Mouse (Mus musculus) neural tube, embryonic 13.5 days (tissue): ENCODE results near the gene Vwa7. TPM values are rescaled to one million over a fixed set of nuclear protein-coding genes. Genes with fewer than 3 reads are reported as not detected.

Experiments used
- ATAC-seq: fragments of 200-750 bp; cut with Nextera tagmentation; 2 replicates; pipeline ENCODE4 v1.8.0; 2017; ENCODE audit warnings: low read depth, mild to moderate bottlenecking, moderate TSS enrichment, moderate library complexity
- H3K27ac ChIP-seq: fragments of 300-500 bp; sonication (generic); replicated peaks from 2 replicates; pipeline ENCODE4 v1.5.1; 2015; ENCODE audit warnings: moderate library complexity, mild to moderate bottlenecking, inconsistent platforms
- H3K27me3 ChIP-seq: fragments of 300-500 bp; sonication (generic); 2 replicates; pipeline ENCODE4 v1.6.1; 2015; ENCODE audit warnings: mild to moderate bottlenecking, inconsistent platforms
- H3K36me3 ChIP-seq: fragments of 300-500 bp; sonication (generic); 2 replicates; pipeline ENCODE4 v1.6.1; 2015; ENCODE audit warnings: mild to moderate bottlenecking, inconsistent platforms
- H3K4me1 ChIP-seq: fragments of 300-500 bp; sonication (generic); replicated peaks from 2 replicates; pipeline ENCODE4 v1.6.1; 2015; ENCODE audit warnings: inconsistent platforms
- H3K4me2 ChIP-seq: fragments of 300-500 bp; sonication (generic); 2 replicates; pipeline ENCODE4 v1.6.1; 2015; ENCODE audit warnings: inconsistent platforms, mild to moderate bottlenecking, moderate library complexity
- H3K4me3 ChIP-seq: fragments of 300-500 bp; sonication (generic); 2 replicates; pipeline ENCODE4 v1.5.1; 2015; ENCODE audit warnings: mild to moderate bottlenecking, inconsistent platforms
- H3K9ac ChIP-seq: fragments of 300-500 bp; sonication (generic); 2 replicates; pipeline ENCODE4 v1.6.1; 2015; ENCODE audit warnings: moderate library complexity, mild to moderate bottlenecking, inconsistent platforms
- H3K9me3 ChIP-seq: fragments of 300-500 bp; sonication (generic); 2 replicates; pipeline ENCODE4 v1.6.1; 2016; ENCODE audit warnings: inconsistent platforms
- WGBS: fragments of 180-500 bp; shearing (Covaris S2); methylation state at CpG from one replicate; pipeline ENCODE4 v1.1.7; 2015; 5-methylcytosine and 5-hydroxymethylcytosine counted together
- polyA plus RNA-seq: library from polyadenylated mRNA; unstranded; fragments of >200 nt; fragmentation: Nextera tagmentation; extraction: Ambion mirVana; gene quantifications from 2 replicates; pipeline ENCODE4 v1.2.1, GENCODE M21; 2015

Vwa7 gene
- polyA plus RNA-seq, 1 experiment from 2014 or later = 0.18 TPM

- Histone ChIP-seq H3K9me3 (no peaks in the 10 kb centered on the region), H3K4me1 (peaks cover 21% of the 10 kb centered on the region), H3K4me2 (no peak overlapping the region), H3K27me3 (no peaks in the 10 kb centered on the region), H3K27ac (no peak overlapping the region), H3K36me3 (no peaks in the 10 kb centered on the region), H3K9ac (no peak overlapping the region), H3K4me3 (no peak overlapping the region)
- 86% methylated on average over 4 of the region's 4 CpGs for WGBS
- ATAC-seq = no peak
These were observed 27.4 kb downstream of the Vwa7 start for GRCm38 (mm10) chr17:35043794-35044193.

GRCm38 (mm10) chr17:35044904-35045806 lies 28.8 kb downstream of the Vwa7 start:
- H3K4me3 ChIP-seq = peak overlapping the region; percentile 58

DNA sequence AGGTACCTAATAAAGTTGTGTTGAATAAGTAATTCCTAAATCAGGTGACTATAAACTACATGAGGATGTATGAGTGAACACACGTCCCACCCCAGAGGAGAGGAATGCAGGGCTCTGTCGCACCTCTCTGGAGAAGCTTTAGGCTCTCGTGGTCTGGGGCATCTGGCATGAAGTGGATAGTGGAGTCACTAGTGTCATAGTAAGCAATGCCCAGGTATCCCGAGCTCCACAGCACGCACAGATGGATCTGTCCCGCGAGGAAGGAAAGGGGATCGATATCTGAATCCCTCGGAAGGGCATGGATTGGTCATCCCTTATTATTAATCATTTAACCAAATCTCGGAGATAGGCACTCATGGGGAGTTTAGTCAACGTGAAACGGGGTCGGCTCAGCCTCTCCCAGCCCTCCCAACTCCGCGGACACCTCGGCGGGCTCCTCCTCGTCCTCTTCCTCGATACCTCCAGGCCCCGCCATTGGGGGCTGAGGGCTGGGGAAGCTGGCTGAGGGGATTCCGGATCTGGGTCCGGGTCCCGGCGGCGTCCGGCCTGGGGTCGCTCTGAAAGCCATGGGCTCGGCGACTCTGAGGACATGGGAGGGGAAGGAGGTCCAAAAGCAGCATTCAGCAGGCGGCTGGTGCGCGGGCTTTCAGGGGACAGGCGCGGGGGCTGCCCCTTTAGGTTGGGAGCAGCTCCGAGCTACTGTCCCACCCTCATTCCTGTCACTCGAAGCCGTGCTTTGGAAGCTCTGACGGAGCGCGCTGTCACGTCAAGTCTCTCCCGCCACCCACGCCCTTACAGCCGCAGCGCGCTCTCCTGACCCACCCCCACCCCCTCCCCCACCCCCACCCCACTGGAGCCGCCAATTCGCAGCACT lies 29.7 kb downstream of the Vwa7 start:
- Histone ChIP-seq H3K27me3 (no peaks in the 10 kb centered on the region), H3K4me1 (peaks cover 38% of the 10 kb centered on the region), H3K36me3 (no peaks in the 10 kb centered on the region), H3K4me3 (peak overlapping the region; percentile 58), H3K9me3 (no peaks in the 10 kb centered on the region), H3K27ac (peak overlapping the region; percentile 76), H3K9ac (peak overlapping the region; percentile 83), H3K4me2 (peak overlapping the region; percentile 99)
- peak; percentile 74 for ATAC-seq
- WGBS = 7% methylated on average over 33 of the region's 48 CpGs

More at GRCm38 (mm10) chr17:35044904-35045806, 28.8 kb downstream of the Vwa7 start:
- Histone ChIP-seq H3K4me1 (peaks cover 31% of the 10 kb centered on the region), H3K27ac (no peak overlapping the region), H3K4me2 (peak overlapping the region; percentile 99), H3K9me3 (no peaks in the 10 kb centered on the region), H3K27me3 (no peaks in the 10 kb centered on the region), H3K9ac (peak overlapping the region; percentile 83; the same call in 1 of the 2 replicates), H3K36me3 (no peaks in the 10 kb centered on the region)
- 80% methylated on average over 7 of the region's 7 CpGs for WGBS
- no peak for ATAC-seq

- H3K4me1 ChIP-seq = peaks cover 46% of the 10 kb centered on the region
- peak within 1 kb of the TSS; percentile 99 for H3K4me2 ChIP-seq
- WGBS = 3% methylated on average over 33 of the region's 33 CpGs
- H3K9me3 ChIP-seq = no peaks in the 10 kb centered on the region
- peak; percentile 98 for ATAC-seq
- peak within 1 kb of the TSS; percentile 76 for H3K27ac ChIP-seq
- H3K36me3 ChIP-seq = no peaks in the 10 kb centered on the region
- no peaks in the 10 kb centered on the region for H3K27me3 ChIP-seq
- peak within 1 kb of the TSS; percentile 83 for H3K9ac ChIP-seq
- peak within 1 kb of the TSS; percentile 58 for H3K4me3 ChIP-seq
These were observed 30.5 kb downstream of the Vwa7 start, which contains the start of gene Msh5 for GRCm38 (mm10) chr17:35046681-35047455. TSS of gene Msh5 (minus strand) at chr17:35046745.

DNA sequence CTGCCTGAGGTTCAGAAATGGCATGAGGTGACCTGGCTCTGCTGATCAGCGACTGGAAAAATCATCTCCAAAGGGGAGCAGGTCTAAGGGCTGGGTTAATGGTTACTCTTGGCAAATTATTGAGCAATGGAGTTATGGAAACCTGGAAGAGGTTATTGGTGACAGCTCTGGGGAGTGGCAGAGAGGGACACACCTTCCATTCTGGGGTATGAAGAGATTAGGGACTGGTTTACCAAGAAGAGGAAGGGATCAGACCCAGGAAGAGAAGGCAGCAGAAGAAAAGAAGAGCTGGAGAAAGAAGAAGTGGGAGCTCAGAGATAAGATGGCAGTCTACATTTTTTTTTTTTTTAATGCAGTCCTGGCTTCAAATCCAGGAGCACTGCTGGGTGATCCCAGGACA lies 31.3 kb downstream of the Vwa7 start:
- Histone ChIP-seq H3K9me3 (no peaks in the 10 kb centered on the region), H3K9ac (no peak overlapping the region), H3K36me3 (0 out of 2 replicates have a peak, but pooled peaks cover under 1% of the 10 kb centered on the region), H3K27me3 (no peaks in the 10 kb centered on the region), H3K27ac (peak overlapping the region; percentile 42), H3K4me1 (peaks cover 54% of the 10 kb centered on the region), H3K4me2 (peak overlapping the region; percentile 6; the same call in 1 of the 2 replicates), H3K4me3 (no peak overlapping the region)
- 66% methylated on average over 1 of the region's 1 CpGs for WGBS
- no peak for ATAC-seq

- H3K27me3 ChIP-seq = no peaks in the 10 kb centered on the region
- peaks cover 4% of the 10 kb centered on the region; the same call in 1 of the 2 replicates for H3K36me3 ChIP-seq
- H3K4me1 ChIP-seq = peaks cover 58% of the 10 kb centered on the region
- WGBS = 35% methylated on average over 11 of the region's 11 CpGs
- no peak overlapping the region for H3K4me3 ChIP-seq
- peak overlapping the region; percentile 6; the same call in 1 of the 2 replicates for H3K4me2 ChIP-seq
- no peaks in the 10 kb centered on the region for H3K9me3 ChIP-seq
- no peak for ATAC-seq
- H3K9ac ChIP-seq = no peak overlapping the region
- H3K27ac ChIP-seq = peak overlapping the region; percentile 42; the same call in 1 of the 2 replicates
These were observed 32.0 kb downstream of the Vwa7 start for GRCm38 (mm10) chr17:35048149-35048931.

DNA sequence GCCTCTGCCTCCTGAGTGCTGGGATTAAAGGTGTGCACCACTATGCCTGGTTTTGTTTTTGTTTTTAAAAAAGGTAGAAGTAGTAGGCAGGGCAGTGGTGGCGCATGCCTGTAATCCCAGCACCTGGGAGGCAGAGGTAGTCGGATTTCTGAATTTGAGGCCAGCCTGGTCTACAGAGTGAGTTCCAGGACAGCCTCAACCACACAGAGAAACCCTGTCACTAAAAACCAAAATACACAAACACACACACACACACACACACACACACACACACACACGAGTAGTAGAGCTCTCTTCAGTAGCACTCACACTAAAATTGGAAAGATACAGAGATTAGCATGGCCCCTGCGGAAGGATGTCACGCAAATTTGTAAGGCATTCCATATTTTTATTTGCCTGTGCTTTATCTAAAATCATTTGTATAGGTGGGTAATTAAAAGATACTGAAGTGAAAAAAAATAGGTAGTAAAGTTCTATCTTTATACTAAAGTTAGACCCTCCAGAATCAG lies 32.6 kb downstream of the Vwa7 start:
- H3K4me2 ChIP-seq = peak overlapping the region; percentile 64
- no peak for ATAC-seq
- no peaks in the 10 kb centered on the region for H3K27me3 ChIP-seq
- peaks cover 58% of the 10 kb centered on the region for H3K4me1 ChIP-seq
- peak overlapping the region; percentile 95; the same call in 1 of the 2 replicates for H3K27ac ChIP-seq
- peaks cover 9% of the 10 kb centered on the region for H3K36me3 ChIP-seq
- no peak overlapping the region for H3K4me3 ChIP-seq
- H3K9ac ChIP-seq = no peak overlapping the region
- H3K9me3 ChIP-seq = no peaks in the 10 kb centered on the region
- WGBS = 79% methylated on average over 5 of the region's 5 CpGs

GRCm38 (mm10) chr17:35049561-35050016 lies 33.2 kb downstream of the Vwa7 start, which contains the start of gene Clic1:
TSS of gene Clic1 (plus strand) at chr17:35049966.
- H3K9ac ChIP-seq = peak within 1 kb of the TSS; percentile 78
- 7% methylated on average over 11 of the region's 11 CpGs for WGBS
- peak within 1 kb of the TSS; percentile 95 for H3K27ac ChIP-seq
- peaks cover 58% of the 10 kb centered on the region for H3K4me1 ChIP-seq
- no peaks in the 10 kb centered on the region for H3K27me3 ChIP-seq
- H3K4me3 ChIP-seq = peak within 1 kb of the TSS; percentile 45
- no peaks in the 10 kb centered on the region for H3K9me3 ChIP-seq
- H3K4me2 ChIP-seq = peak within 1 kb of the TSS; percentile 64
- ATAC-seq = no peak
- H3K36me3 ChIP-seq = peaks cover 13% of the 10 kb centered on the region

- Histone ChIP-seq H3K4me1 (peaks cover 58% of the 10 kb centered on the region), H3K9ac (peak overlapping the region; percentile 78), H3K4me3 (peak overlapping the region; percentile 45), H3K4me2 (peak overlapping the region; percentile 64), H3K27ac (peak overlapping the region; percentile 95), H3K27me3 (no peaks in the 10 kb centered on the region), H3K9me3 (no peaks in the 10 kb centered on the region), H3K36me3 (peaks cover 13% of the 10 kb centered on the region)
- WGBS = 1% methylated on average over 27 of the region's 27 CpGs
- ATAC-seq = peak; percentile 15; the same call in 1 of the 2 replicates
These were observed 33.9 kb downstream of the Vwa7 start for GRCm38 (mm10) chr17:35050126-35050750.
